Mouse (Mus musculus) heart, embryonic 15.5 days (tissue): ENCODE measurements at regions not wholly inside any gene's neighbourhood (a gene's known extent, or its start where the extent isn't known, plus 50 kb on each side); places are given as distances from the start of the nearest gene placed in this dataset.

Source experiments
- ATAC-seq: fragments of 200-750 bp; cut with Nextera tagmentation; replicated peaks from 2 replicates; pipeline ENCODE4 v1.8.0; 2017; ENCODE audit warnings: low read depth, moderate TSS enrichment; ENCODE audit not compliant: insufficient number of reproducible peaks, insufficient read depth, low FRiP score
- H3K27ac ChIP-seq: fragments of 300-500 bp; sonication (generic); 2 replicates; pipeline ENCODE4 v1.5.1; 2015; ENCODE audit warnings: mild to moderate bottlenecking, inconsistent platforms
- H3K27me3 ChIP-seq: fragments of 300-500 bp; sonication (generic); 2 replicates; pipeline ENCODE4 v1.6.1; 2015; ENCODE audit warnings: inconsistent platforms
- H3K36me3 ChIP-seq: fragments of 300-500 bp; sonication (generic); 2 replicates; pipeline ENCODE4 v1.6.1; 2015; ENCODE audit warnings: mild to moderate bottlenecking, inconsistent platforms
- H3K4me1 ChIP-seq: fragments of 300-500 bp; sonication (generic); replicated peaks from 2 replicates; pipeline ENCODE4 v1.6.1; 2015; ENCODE audit warnings: inconsistent platforms
- H3K4me2 ChIP-seq: fragments of 300-500 bp; sonication (generic); 2 replicates; pipeline ENCODE4 v1.6.1; 2015; ENCODE audit warnings: inconsistent platforms, mild to moderate bottlenecking, moderate library complexity
- H3K4me3 ChIP-seq: fragments of 300-500 bp; sonication (generic); 2 replicates; pipeline ENCODE4 v1.5.1; 2015; ENCODE audit warnings: mild to moderate bottlenecking, inconsistent platforms
- H3K9ac ChIP-seq: fragments of 300-500 bp; sonication (generic); 2 replicates; pipeline ENCODE4 v1.6.1; 2015; ENCODE audit warnings: mild to moderate bottlenecking, inconsistent platforms
- H3K9me3 ChIP-seq: fragments of 300-500 bp; sonication (generic); replicated peaks from 2 replicates; pipeline ENCODE4 v1.6.1; 2016; ENCODE audit warnings: inconsistent platforms
- WGBS: fragments of 180-500 bp; shearing (Covaris S2); methylation state at CpG from one replicate; pipeline ENCODE4 v1.1.7; 2015; ENCODE audit warnings: mixed read lengths; 5-methylcytosine and 5-hydroxymethylcytosine counted together

DNA sequence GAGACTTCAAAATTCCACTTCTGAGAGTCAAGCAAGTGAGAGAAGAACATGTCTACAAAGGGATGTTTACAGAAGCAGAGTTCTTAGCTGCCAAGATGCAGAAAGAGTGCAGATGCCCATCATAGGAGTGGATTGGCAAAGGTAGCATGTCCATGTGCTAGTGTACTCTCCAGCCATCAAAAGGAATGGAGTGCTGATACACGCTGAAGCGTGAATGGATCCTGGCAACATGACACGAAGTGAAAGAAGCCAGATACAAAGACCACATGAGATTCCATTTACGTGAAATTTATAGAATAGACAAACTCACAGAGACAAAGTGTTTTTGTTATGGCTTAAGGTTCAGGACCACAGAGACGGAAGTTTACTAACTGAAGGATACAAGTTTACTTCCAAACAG is 118.4 kb upstream of the Bmp4 start:
- H3K27ac ChIP-seq, result no peak overlapping the region
- no peak overlapping the region for H3K4me2 ChIP-seq
- H3K4me3 ChIP-seq, result no peak overlapping the region
- H3K36me3 ChIP-seq, result no peaks in the 10 kb centered on the region
- H3K9me3 ChIP-seq, result no peaks in the 10 kb centered on the region
- 61% methylated on average over 5 of the region's 5 CpGs for WGBS
- H3K4me1 ChIP-seq, result no peaks in the 10 kb centered on the region
- ATAC-seq, result no peak
- no peak overlapping the region for H3K9ac ChIP-seq
- H3K27me3 ChIP-seq, result no peaks in the 10 kb centered on the region

GRCm38 (mm10) chr14:46505266-46505665 is 114.8 kb upstream of the Bmp4 start:
- H3K9ac ChIP-seq, result no peak overlapping the region
- ATAC-seq, result no peak
- no peaks in the 10 kb centered on the region for H3K36me3 ChIP-seq
- H3K9me3 ChIP-seq, result no peaks in the 10 kb centered on the region
- H3K4me3 ChIP-seq, result no peak overlapping the region
- WGBS, result 83% methylated on average over 3 of the region's 3 CpGs
- no peak overlapping the region for H3K27ac ChIP-seq
- no peaks in the 10 kb centered on the region for H3K27me3 ChIP-seq
- no peaks in the 10 kb centered on the region for H3K4me1 ChIP-seq
- H3K4me2 ChIP-seq, result no peak overlapping the region

- H3K9me3 ChIP-seq, result no peaks in the 10 kb centered on the region
- 64% methylated on average over 9 of the region's 9 CpGs for WGBS
- H3K4me2 ChIP-seq, result no peak overlapping the region
- no peak overlapping the region for H3K4me3 ChIP-seq
- no peak overlapping the region for H3K27ac ChIP-seq
- no peaks in the 10 kb centered on the region for H3K4me1 ChIP-seq
- H3K36me3 ChIP-seq, result no peaks in the 10 kb centered on the region
- H3K9ac ChIP-seq, result no peak overlapping the region
- ATAC-seq, result no peak
- H3K27me3 ChIP-seq, result no peaks in the 10 kb centered on the region
These were observed 101.1 kb upstream of the Bmp4 start for GRCm38 (mm10) chr14:46491601-46492000.

DNA sequence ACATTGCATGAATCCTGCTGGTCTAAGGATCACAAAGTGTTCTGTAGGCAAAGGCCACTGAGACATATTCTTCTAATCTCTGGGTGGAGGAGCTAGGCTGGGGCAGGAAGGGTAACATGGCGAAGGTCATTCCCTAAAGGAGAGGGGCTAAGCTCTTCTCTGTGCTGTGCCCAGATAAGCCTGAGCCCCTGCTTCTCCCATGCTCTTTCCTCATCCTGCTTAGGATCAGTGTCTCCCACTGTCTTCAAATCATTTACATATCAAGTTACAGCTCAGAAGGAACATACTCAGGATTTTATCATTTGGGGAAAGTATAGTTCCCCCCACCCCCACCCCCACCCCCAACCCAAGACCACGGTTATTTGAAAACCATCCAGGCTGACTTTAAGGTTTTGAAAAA is 100.7 kb upstream of the Bmp4 start:
- Histone ChIP-seq H3K27ac (no peak overlapping the region), H3K9me3 (0 out of 2 replicates have a peak, but pooled peaks cover 2% of the 10 kb centered on the region), H3K4me3 (no peak overlapping the region), H3K27me3 (no peaks in the 10 kb centered on the region), H3K36me3 (no peaks in the 10 kb centered on the region), H3K9ac (no peak overlapping the region), H3K4me2 (no peak overlapping the region), H3K4me1 (no peaks in the 10 kb centered on the region)
- WGBS, result 52% methylated on average over 2 of the region's 2 CpGs
- no peak for ATAC-seq

DNA sequence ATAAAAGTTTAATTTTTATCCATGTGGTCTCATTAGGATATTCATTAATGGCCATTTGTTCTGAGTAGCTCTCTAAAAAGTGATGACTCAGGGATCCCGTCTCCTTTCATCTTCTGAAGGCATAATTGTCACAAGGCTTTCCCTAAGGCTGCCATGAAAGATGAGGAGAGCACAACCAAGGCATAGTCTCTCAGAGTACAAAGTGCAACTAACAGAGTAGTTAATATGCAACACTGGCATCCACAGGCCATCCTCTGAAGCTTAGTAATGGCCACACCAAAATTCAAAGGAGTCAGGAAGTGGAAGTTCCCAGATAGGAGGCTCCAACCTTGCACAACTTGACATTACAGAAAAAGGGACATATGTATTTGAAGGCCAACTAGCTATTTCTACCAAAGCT is 97.1 kb upstream of the Bmp4 start:
- Histone ChIP-seq H3K9me3 (0 out of 2 replicates have a peak, but pooled peaks cover 5% of the 10 kb centered on the region), H3K4me2 (no peak overlapping the region), H3K4me1 (no peaks in the 10 kb centered on the region), H3K27me3 (no peaks in the 10 kb centered on the region), H3K9ac (no peak overlapping the region), H3K36me3 (no peaks in the 10 kb centered on the region), H3K4me3 (no peak overlapping the region), H3K27ac (no peak overlapping the region)
- no peak for ATAC-seq
- 73% methylated on average over 1 of the region's 1 CpGs for WGBS

DNA sequence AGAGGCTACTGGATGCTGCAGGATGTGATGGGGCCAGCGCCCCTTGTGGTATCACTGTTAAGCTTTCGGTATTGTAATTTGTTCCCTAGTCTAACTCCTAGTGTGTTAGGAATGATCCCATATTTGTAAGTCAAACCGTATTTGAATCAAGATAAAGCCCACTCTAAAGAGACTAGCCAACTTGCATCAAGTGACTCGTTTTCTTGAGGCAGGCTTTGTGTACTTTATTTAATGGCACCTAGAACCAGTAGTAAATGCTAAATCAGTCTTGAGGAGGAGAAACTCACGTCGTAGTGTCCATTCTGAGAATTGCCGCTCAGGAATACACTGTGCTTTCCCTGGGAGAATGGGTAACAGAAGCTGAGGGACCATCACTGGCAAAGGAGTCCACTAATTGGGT is 89.9 kb upstream of the Bmp4 start:
- H3K4me3 ChIP-seq, result no peak overlapping the region
- ATAC-seq, result no peak
- H3K9ac ChIP-seq, result no peak overlapping the region
- no peak overlapping the region for H3K4me2 ChIP-seq
- 81% methylated on average over 7 of the region's 7 CpGs for WGBS
- H3K4me1 ChIP-seq, result no peaks in the 10 kb centered on the region
- H3K27me3 ChIP-seq, result no peaks in the 10 kb centered on the region
- H3K36me3 ChIP-seq, result no peaks in the 10 kb centered on the region
- H3K9me3 ChIP-seq, result no peaks in the 10 kb centered on the region
- no peak overlapping the region for H3K27ac ChIP-seq

DNA sequence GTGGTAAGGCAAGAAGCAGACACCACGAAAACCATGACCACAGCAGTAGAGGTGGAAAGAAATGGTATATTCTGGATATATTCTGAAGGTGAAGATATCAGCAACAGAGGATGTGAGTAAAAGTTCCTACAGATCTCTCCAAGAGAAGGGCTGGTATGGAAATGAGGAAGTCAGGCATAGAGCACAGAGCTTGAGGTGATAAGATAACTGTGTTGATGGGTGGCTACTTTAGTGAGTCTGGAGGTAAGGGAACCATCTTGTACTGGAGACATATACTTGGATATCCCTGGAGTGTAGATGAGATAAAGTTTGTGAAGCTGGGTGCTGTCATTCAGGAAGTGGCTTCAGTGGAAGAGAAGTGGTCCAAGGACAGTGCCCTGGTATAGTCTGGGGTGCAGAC is 85.5 kb upstream of the Bmp4 start:
- Histone ChIP-seq H3K4me2 (no peak overlapping the region), H3K27me3 (no peaks in the 10 kb centered on the region), H3K4me1 (no peaks in the 10 kb centered on the region), H3K4me3 (no peak overlapping the region), H3K36me3 (no peaks in the 10 kb centered on the region), H3K27ac (no peak overlapping the region), H3K9me3 (no peaks in the 10 kb centered on the region), H3K9ac (no peak overlapping the region)
- WGBS, result 66% methylated on average over 1 of the region's 1 CpGs
- no peak for ATAC-seq

DNA sequence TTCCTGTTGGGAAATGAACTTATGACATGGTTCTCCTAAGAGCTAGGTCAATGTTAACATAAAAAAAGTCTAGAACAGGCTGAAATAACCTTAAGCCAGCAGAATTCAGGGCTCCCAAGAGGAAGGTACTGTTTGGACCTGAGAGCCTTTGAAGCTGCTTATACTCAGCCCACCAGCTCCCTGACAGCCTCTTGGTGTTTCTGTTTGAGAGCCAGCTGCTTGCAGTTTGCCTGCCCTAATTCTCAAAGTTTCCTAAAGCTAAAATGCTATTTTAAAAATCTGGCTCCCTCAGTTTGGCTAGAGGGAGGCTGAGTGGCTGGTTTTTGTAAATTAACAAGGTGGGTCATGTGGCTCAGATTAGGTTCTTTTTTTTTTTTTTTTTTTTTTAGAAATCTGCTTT is 72.5 kb upstream of the Bmp4 start:
- no peak for ATAC-seq
- Histone ChIP-seq H3K4me2 (no peak overlapping the region), H3K27me3 (no peaks in the 10 kb centered on the region), H3K27ac (no peak overlapping the region), H3K4me3 (no peak overlapping the region), H3K4me1 (no peaks in the 10 kb centered on the region), H3K9me3 (no peaks in the 10 kb centered on the region), H3K9ac (no peak overlapping the region), H3K36me3 (no peaks in the 10 kb centered on the region)

DNA sequence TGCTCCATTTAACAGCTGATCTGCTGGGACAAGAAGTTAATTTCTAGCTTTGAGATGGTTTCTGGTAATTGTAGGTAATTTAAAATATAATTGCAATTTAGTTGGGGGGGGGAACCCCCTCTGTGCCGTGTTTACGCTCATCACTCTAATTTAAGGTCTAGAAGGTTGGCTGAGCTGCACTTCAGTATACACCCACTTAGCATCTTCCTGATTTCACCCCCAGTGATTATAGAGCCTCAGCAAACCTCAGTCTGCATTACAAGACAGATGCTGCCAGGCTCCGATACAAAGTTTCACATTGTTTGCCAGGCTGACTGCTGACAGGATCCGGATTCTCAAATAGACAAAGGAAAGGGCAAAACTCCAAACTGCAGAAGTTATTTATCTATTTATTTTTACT is 71.5 kb upstream of the Bmp4 start:
- no peak overlapping the region for H3K27ac ChIP-seq
- H3K27me3 ChIP-seq, result no peaks in the 10 kb centered on the region
- H3K4me3 ChIP-seq, result no peak overlapping the region
- no peaks in the 10 kb centered on the region for H3K4me1 ChIP-seq
- no peak overlapping the region for H3K9ac ChIP-seq
- no peak overlapping the region for H3K4me2 ChIP-seq
- H3K36me3 ChIP-seq, result no peaks in the 10 kb centered on the region
- no peak for ATAC-seq
- H3K9me3 ChIP-seq, result no peaks in the 10 kb centered on the region
- WGBS, result 74% methylated on average over 4 of the region's 4 CpGs

- H3K27me3 ChIP-seq, result no peaks in the 10 kb centered on the region
- no peak overlapping the region for H3K4me3 ChIP-seq
- WGBS, result 65% methylated on average over 6 of the region's 6 CpGs
- no peaks in the 10 kb centered on the region for H3K9me3 ChIP-seq
- no peak overlapping the region for H3K27ac ChIP-seq
- no peaks in the 10 kb centered on the region for H3K4me1 ChIP-seq
- H3K36me3 ChIP-seq, result no peaks in the 10 kb centered on the region
- H3K4me2 ChIP-seq, result no peak overlapping the region
- ATAC-seq, result no peak
- no peak overlapping the region for H3K9ac ChIP-seq
These were observed 64.0 kb upstream of the Bmp4 start for GRCm38 (mm10) chr14:46454500-46454899.

- Histone ChIP-seq H3K9me3 (no peaks in the 10 kb centered on the region), H3K27ac (no peak overlapping the region), H3K4me1 (peaks cover 4% of the 10 kb centered on the region), H3K36me3 (no peaks in the 10 kb centered on the region), H3K27me3 (no peaks in the 10 kb centered on the region), H3K9ac (no peak overlapping the region), H3K4me2 (no peak overlapping the region), H3K4me3 (no peak overlapping the region)
- 65% methylated on average over 6 of the region's 6 CpGs for WGBS
- ATAC-seq, result no peak
These were observed 51.2 kb upstream of the Bmp4 start for GRCm38 (mm10) chr14:46441696-46442095.
